Mouse (Mus musculus) mesoderm, embryonic 11.5 days (tissue): ENCODE data around the gene Ptgds.

ENCODE experiments used
- DNase-seq: peaks from one replicate; pipeline ENCODE4 v3.0.0-alpha.2; 2012; ENCODE audit warnings: low read depth, low spot score

Gene Ptgds

DNA sequence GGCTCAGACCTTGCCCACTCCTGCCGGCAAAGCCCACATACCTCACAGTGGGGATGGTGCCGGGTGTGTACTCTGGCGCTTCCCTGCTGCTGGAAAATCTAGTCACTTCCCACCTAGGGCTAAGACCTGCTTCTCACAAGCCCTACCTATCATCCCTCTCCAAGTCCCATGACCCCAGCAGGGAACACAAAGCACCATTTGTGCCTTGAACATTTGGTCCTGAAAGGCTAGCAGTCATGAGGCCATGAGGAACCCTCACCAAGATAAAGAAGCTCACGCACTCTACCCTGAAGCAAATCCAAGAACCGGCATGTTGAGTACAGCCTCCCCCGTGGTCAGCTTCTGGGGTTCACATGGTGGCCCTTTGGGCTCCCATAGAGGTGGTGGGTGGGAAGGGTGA lies at the start of gene Ptgds:
Gene Ptgds (minus strand): TSS at position 78 of the 400 bp plus-strand sequence.
- DNase-seq: no peak

DNA sequence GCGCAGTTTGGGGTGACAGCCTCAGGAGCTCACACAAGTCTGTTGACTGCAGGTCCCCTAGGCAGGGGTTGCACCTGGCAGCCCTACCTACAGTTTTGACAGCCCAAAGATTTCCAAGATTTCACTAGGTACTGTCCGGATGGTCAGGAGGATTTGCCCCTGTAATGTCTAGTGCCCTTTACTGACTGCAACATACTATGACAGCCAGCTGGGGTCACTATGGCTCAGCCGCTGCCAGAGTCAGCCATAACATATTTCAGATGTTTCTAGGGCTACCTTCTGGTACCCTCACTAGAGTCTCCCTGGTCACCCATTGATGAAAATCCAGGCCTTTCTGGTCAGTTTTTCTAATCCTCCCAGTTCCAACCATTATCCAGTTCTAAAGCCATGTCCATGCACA lies 40.1 kb upstream of the Ptgds start:
- no peak for DNase-seq

DNA sequence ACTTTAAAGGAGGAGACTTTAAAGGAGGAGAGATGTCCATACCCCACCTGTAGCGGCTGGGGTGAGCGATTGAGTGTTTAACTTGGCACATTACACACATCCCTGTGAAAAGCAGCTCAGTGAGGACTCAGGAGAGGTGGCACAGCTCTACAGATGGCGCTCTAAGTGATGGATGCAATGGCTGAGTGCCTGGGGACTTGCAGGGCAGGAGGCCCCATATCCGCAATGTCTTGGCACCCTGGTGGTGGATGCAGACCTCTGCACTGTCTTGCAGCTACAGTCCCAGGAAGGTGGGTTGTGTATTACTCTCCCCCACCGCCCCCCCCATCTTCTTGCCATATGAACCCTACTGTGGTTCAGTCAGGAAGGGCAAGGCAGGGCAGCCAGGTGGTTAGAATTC lies 37.1 kb upstream of the Ptgds start:
- peak; percentile 15 for DNase-seq

DNA sequence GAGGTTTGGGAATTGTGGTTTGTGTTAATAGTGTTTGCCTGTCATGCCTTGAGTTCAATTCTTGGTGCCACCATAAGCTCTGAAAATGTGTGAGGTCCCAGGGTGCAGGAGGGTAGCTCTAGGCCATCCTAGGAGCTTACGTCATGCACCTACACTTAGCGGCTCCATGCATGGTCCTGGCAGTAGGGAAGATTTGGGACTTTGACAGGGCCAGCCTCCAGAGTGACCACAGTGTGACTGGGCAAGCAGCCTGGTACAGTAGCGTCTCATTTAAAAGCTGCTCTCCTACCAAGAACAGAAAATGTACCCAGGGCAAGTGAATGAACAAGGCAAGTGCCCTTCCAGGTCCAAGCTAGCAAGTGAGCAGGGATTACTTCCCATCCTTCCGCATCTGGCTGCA lies 36.0 kb upstream of the Ptgds start:
- DNase-seq: no peak

DNA sequence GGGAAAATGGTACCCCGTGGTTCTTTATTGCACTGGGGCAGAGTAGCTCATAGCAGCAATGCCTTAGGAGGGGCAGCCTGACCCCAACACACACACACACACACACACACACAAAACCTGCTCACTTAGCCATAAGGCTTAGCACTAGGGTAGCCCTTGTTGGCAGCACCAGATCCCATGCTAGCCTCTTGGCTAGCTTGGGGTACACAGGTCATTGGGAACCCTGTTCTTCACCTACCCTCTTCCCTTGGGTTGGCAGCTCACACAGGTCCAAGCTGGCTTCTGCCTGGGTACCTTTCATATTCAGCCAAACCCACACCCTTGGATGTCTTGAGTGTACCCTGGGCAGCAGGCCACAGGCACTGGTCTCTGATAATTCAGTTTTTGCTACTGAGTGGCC lies 35.2 kb upstream of the Ptgds start:
- DNase-seq: no peak

DNA sequence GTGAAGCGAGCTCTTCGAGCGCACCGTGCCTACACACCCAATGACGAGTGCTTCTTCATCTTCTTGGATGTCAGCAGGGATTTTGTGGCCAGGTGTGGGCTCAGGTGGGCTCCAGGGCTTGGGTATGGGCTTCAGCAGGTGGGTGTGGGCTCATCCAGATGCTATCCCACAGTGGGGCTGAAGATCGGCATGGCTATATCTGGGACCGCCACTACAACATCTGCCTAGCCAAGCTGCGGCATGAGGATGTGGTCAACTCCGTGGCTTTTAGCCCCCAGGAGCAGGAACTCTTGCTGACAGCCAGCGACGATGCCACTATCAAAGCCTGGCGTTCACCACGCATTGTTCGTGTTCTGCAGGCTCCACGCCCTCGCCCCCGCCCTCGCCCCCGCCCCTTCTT lies 34.7 kb upstream of the Ptgds start:
- no peak for DNase-seq

DNA sequence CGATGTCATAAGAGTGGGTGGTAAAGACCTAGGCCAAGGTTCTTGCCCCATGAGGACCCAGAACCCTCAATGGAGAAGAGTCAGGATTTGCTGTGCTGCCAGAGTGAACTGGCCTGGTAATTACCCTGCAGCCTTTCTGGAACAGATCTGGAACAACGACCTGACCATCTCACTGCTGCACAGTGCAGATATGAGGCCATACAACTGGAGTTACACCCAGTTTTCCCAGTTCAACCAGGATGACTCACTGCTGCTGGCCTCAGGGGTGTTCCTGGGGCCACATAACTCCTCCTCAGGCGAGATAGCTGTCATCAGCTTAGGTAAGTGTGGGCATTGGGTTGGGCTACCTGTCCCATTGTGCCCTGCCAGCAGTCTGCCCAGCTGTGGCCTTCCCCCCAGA lies 32.9 kb upstream of the Ptgds start:
- DNase-seq: no peak

DNA sequence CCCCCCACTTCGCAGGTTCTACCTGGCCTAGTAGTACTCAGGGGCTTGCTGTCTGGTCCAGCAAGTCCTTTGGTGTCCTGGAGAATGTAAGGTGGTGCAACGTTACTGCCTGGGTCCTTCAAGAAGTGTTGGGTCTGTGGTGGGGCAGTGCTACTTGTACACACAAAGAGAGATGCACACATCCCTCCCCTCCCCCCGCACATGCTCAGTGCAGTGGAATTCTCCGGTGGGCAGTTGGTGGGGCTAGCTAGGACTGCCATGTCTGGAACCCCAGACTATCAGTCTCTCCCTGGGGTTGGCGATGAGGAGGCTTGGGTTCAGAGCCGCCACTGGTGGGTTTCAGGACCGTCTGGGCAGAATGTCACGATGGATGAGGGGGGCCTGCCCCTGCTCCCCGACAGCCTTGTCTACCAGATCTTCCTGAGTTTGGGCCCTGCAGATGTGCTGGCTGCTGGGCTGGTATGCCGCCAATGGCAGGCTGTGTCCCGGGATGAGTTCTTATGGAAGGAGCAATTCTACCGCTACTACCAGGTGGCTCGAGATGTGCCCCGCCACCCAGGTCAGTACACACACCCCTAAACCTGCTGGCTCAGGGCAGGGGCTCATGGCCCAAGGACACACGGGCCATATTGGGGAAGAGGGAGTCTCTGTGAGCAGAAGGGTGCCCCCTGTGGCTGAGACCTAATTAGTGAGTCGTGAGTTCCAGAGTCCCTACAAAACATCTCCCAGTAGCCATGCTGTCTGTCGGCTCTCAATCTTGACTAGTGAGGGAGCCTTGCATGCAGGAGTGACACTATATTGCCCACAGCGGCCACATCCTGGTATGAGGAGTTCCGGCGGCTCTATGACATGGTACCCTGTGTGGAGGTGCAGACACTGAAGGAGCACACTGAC lies 32.0 kb upstream of the Ptgds start, which contains the start of gene C8g:
Gene C8g (minus strand): TSS at position 127 of the 894 bp plus-strand sequence.
- peak; percentile 22 for DNase-seq

DNA sequence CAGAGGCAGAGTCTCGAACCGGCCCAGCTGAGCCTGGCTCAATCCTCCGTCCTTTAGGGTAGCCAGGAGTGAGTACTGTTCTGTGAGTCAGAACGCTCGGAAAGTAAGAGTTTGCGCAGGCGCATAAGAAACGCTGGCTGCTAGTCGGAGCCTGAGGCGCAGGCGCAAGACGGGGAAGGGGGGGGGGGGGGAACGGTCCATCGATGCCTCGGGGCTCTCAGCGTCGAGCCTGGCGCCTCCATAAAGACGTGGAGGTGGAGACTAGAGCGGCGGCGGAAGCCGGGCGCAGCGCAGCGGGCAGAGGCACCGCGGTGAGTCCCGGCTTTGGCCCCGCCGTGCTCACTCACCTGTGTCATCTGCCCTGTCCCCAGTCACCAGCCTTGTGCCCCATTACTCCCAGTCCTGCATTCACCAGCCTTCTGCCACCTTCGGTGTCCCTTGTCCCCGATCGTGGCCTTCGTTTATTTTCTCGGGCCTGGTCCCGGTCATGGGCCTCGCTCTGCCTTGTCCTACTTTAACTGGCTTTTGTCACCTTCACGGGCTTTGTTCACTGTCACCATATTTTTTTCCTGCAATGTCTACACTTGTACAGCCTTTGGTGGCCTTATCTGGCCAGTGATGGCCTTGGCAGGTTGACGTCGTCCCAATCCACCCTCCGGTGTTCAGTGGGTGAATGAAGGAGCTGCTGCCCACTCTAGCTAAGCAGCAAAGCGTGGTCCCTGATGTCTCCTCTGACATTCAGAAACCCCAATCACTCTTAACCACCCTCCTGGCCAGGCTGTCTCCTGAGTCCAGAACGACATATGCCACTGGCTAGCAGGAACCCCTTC lies 30.9 kb upstream of the Ptgds start, which contains the start of gene Fbxw5:
Gene Fbxw5 (plus strand): TSS at position 175 of the 830 bp plus-strand sequence.
- peak; percentile 96 for DNase-seq

DNA sequence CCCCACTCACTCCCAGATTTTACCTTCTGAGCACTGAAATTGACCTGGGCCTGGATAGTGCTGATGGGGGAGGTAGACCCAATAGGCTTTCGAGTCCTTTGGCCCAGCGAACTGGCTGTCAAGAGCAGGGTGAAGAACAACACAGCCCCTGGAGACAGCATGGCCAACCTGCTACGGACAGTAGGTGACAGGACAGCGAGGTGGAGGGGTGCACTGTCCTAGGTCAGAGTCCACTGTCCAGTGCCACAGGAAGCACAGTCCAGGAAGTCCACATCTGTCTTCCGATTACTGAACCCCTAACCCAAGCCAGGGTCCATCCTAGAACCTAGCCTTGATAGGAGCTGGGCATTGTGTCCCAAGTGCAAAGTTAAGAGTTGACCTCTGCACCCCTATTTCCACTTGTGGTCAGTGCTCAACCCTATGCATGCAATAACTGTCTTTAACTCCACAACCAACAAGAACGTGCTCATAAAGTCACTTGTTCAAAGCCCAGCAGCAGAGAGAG lies 30.3 kb upstream of the Ptgds start:
- peak; percentile 10 for DNase-seq

DNA sequence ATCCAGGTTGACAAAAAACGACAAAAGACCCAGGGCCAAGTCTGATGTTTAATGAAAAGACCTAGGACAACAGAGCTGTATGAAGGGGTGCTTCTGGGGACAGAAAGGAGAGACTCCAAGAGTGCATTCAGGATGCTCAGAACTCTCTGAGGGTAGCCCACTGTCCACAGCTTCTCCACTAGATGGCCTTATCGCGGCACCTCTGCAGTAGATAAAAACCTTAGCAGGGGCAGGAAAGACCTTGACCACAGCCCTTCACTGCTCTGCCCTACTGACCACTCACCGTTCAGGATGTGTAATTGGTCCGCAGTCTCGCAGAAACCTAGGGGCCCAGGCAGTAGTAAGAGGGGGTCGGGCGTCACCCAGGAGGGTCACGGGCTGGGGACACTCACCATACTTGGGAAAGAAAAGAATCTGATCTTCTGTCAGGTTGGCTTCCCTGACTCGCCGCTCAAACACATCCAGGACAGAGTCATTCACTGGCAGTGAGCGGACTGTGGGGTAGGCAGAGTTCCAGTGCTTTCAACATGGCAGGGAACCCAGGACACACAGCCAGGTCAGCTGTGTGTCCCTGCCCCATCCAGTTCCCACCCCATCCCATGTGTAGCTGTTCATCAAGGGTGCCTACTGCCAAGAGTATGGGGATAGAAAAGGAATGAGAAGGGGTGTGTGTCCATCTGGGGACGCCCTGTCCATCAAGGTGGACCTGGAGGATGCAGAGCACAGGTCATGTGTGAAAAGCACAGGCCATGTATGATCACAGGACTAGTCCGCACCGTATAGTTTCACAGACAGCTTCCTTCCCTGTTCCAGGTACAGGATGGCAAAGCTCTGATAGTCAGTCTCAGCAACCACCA lies 29.0 kb upstream of the Ptgds start:
- no peak for DNase-seq

DNA sequence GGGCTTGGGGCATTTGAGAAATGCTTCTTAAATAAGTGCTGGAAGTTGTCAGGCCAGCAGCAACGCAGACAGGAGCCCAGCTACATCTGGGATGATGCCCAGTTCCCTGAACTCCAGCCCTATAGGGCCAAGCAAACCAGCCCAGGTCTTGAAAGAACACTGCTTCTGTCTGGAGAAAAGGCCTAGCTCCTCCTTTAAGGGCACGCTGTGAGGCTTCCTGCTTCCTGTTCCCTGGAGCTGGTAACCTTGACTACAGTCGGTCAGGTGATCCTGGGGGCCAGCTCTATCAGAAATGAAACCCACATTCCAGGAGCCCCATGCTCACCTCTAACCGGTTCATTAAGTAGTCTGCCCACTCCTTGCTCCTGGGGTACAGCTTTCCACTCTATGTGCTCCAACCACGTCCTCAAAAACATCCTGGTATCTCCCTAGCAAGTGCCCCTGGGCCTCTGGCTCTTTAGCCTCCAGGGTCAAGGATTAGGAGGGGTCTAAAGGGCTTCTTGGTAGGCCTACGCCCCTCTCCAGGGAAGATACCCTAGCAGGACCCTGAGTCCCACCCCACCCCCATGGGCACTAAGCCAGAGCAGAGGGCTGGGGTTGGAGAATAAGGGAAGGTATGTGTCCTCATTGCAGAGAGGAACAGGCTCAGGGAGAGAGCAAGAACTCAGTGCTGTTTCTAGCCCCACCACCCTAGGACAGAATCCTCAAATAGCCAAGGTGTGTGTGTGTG lies 28.2 kb upstream of the Ptgds start:
- no peak for DNase-seq

DNA sequence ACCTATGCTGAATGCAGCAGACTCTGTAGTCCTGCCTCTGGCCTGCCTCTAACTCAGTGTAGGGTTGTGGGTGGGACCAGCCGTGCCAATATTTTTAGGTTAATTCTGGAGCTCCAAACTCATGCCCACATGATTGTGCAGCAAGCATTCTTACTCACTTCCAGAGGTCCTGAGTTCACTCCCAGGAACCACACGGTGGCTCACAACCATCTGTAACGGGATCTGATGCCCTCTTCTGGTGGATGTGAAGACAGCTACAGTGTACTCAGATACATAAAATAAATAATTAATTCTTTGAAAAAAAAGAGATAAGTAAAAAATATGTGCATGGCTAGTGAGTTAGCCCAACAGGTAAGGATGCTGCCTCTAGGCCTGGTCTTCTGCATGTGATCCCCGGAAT lies 26.6 kb upstream of the Ptgds start:
- DNase-seq: peak; percentile 35

DNA sequence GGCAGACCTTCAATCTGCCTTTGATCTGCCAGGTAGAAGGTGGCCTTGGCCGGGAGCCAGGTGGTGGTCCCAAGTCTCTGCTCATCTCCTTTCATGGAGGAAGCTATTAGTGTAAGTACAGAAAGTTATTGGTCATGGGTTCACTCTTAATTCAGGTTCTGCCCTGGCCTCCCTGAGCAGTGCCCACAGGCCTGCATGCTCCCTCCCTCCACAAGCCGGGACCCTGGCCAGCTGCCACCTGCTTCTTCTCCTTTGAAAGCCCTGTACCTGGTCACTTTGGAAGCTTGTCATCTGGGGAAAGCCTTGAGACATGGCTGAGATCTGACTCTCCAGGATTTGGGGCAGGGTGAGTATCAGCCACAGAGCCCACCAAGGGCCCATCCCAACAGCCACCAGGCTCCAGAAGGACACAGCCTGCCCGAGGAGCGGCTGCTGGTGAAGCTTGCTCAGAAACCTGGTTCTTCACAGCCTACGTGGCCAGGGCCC lies 23.7 kb upstream of the Ptgds start, which contains the start of gene Lcn12:
Gene Lcn12 (minus strand): TSS at position 436 of the 486 bp plus-strand sequence.
- DNase-seq: no peak

DNA sequence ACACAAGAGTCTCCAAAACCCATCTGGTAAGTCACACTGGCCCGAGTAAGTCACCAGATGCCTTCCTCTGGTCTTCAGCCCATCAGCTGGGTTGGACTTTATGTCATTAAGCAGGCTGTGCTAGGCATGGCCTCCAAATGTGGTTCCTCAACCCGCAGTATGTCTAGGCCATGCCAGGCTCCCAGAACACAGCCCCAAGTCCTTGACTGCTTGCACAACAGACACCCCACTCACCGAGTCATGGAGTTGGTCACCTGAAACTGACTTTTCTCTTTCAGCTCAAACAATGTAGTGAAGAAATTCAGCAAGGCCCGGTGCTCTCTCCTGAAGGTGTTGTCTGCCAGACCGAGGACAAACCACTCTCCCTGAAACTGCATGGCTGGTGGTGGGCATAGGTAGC lies 23.1 kb upstream of the Ptgds start:
- DNase-seq: no peak

DNA sequence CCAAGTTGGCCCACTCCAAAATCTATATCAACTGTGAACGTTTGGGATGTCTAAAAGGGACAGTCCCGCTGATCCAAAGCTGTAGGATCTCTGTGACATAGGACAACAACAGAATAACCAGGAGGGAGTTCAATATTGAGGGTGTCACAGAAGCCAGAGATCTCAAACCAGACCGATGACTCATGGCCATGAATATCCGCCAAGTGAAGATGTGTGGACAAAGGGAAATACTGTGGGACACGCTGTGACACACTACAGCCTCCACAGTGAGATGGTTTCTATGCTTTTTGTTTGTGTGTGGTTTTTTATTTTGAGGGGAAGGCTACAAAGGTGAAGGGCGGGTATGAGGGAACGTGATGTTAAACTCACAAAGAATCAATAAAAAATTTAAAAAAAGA lies 18.8 kb upstream of the Ptgds start:
- DNase-seq: no peak

DNA sequence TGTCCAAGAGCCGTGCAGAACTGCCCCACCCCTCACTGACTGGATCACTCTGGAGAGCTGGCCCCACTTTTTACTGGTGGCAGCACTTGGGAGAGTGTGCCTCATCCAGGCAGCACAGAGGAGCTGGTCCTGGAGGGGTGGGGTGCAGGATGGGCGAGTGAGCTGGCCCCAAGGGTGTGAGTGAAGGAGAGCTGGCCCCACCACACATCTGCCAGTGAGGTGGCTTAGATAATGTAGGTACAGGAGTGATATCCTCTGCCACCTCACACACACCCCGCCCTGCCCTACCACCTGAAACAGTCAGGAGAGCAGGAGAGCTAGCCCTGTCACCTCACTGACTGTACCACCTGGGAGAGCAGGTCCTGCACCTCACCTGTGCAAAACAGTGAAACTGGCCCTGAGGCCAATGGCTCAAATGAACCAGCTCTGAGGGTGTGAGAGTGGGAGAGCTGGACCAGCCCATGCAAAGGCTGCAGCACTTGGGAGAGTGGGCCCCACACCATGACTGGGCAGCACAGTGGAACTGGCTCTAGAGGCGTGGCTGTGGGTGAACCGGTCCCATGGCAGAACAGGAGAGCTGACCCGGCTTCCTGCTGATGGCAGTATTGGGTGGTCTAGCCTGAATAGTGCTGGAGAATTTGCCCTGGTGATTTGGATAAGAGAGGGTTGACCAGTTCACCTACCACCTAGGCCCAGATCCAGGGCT lies 18.3 kb upstream of the Ptgds start:
- no peak for DNase-seq

DNA sequence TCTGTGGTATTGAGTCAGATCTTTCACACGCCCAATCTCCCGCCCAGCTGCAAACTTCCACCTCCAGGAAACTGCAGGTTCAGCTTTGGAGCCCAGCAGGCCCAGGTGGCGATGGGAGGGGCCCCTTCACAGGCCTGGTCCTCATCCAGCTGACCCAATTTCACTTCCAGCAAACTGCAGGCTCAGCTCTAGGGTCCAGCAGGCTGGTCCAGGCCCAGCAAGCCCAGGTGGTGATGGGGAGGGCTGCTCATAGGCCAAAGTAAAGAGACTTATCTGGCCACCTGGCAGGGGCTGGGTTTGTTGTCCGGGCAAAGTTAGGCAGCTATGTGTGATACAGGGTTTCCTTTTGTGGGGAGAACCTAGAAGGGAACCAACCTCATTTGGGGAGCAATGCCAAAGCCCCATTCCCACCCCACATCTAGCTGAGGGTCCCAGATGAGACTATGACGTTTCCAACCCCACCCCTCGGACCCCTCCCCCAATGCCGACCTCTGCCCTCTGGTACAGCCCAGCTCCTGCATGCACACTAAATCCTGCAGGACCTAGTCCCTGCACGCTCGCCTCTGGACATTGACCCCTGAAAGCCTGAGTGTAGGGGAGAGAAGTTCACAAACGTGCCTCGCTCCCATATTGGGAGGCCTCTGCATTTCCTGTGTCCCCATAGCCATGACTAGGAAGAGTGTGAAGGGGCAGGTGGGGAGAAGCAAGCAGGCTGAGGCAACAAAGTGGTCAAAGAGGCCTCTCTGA lies 15.2 kb upstream of the Ptgds start:
- DNase-seq: no peak

DNA sequence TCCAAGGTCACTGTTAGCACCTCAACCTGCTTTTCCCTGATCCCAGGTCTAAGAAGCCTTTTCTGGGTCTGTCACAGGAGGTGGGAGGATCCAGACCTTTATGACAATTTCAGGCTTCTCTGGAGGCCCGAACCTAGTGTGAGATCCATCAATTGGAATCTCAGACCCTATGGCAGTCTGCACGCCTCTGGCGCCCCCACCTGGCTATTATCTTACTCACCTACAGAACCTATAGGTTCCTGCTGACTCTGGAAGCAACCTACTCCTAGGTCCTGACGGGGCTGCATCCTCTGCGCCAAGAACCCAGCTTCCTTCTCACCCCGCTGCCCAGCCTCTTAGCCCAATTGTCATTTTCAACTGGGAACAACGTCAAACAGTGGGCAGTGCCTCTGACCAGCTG lies 13.1 kb upstream of the Ptgds start:
- DNase-seq: no peak
